Comparison of ENCODE assay signal across 11 mouse cellular contexts in the genomic region with DNA sequence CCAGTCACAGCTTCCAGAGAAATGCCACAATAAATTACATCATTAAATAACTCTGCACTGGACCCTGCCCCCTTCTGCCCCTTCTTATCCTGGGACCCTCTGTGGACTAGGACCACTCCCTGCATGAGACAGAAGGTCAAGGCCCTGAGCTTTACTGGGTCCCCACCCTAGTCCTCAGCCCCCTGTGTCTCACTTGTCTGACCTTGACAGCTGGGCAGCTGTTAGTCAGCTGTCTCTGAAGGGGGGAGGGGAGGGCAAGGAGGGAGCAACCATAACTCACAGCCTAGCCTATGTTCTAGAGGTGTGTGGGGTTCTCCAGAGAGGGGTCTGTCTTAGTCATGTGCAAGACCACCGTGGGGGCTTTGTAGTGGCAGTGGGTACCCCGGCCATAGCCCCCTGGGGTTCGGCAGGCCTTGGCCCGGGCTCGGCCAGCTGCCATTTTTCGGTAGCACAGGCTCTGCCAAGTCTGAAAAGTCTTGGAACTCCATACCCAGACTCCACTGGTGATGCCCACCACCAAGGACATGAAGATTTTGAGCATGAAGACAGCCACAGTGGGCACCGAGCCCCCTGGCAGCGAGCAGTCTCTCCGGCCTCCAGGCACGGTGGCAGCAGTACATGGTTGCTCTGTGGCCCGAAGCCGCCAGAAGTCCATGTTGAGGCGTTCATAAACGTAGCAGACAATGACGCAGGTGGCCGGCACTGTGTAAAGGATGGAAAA. TPM values are rescaled to one million over a fixed set of nuclear protein-coding genes. Genes with fewer than 3 reads are reported as not detected.
DNase-seq lines count a peak whose midpoint lies in the region; ATAC-seq and TF ChIP-seq lines count a peak whose summit lies in the region.
"Had no signal": no experiment of that assay in that cellular context is flagged by ENCODE, and none has a peak within 500 bp of the region (broad histone marks: within the 10 kb centered on the region; RNA-seq: fewer than 3 reads in every experiment).

No protein-coding gene starts in this region.

- peaks cover 22% of the 10 kb centered on the region for H3K36me3 ChIP-seq in heart, embryonic 11.5 days (ENCODE audit: control insufficient read depth, insufficient read depth, low read length)
- peaks cover 28% of the 10 kb centered on the region for H3K36me3 ChIP-seq in heart, embryonic 10.5 days
- H3K36me3 ChIP-seq in forebrain, embryonic 15.5 days = peaks cover 17% of the 10 kb centered on the region
- peaks cover 25% of the 10 kb centered on the region for H3K36me3 ChIP-seq in midbrain, embryonic 12.5 days
- H3K36me3 ChIP-seq in lung, postnatal 0 days (ENCODE audit: insufficient read depth, low read length) = peaks cover 13% of the 10 kb centered on the region

- peaks cover 20% of the 10 kb centered on the region; the same call in 1 of the 2 replicates for H3K27me3 ChIP-seq in heart, embryonic 11.5 days (ENCODE audit: control insufficient read depth, insufficient read depth, low read length)
- peaks cover 29% of the 10 kb centered on the region for H3K27me3 ChIP-seq in heart, embryonic 10.5 days (ENCODE audit: insufficient read depth, poor library complexity, severe bottlenecking)
- H3K27me3 ChIP-seq in forebrain, embryonic 15.5 days = peaks cover 3% of the 10 kb centered on the region; the same call in 1 of the 2 replicates
- H3K27me3 ChIP-seq in midbrain, embryonic 12.5 days = peaks cover 20% of the 10 kb centered on the region
- H3K27me3 ChIP-seq in lung, postnatal 0 days (replicated peaks; ENCODE audit: insufficient read depth, low read length) = peaks cover 12% of the 10 kb centered on the region; the same call in 1 of the 2 replicates
- H3K27me3 ChIP-seq: CH12.LX had no signal

- H3K27ac ChIP-seq in heart, embryonic 11.5 days (ENCODE audit: low read depth, low read length) = no peak overlapping the region
- H3K27ac ChIP-seq in heart, embryonic 10.5 days = no peak overlapping the region
- no peak overlapping the region; the same call in 1 of the 2 replicates for H3K27ac ChIP-seq in forebrain, embryonic 15.5 days (replicated peaks)
- no peak overlapping the region for H3K27ac ChIP-seq in midbrain, embryonic 12.5 days (replicated peaks)
- no peak overlapping the region for H3K27ac ChIP-seq in lung, postnatal 0 days (ENCODE audit: low read length)
- H3K27ac ChIP-seq: macrophage had no signal

- H3K4me1 ChIP-seq in heart, embryonic 11.5 days (ENCODE audit: control insufficient read depth, insufficient read depth, low read length) = peaks cover 21% of the 10 kb centered on the region
- H3K4me1 ChIP-seq in heart, embryonic 10.5 days = peaks cover 43% of the 10 kb centered on the region
- peaks cover 43% of the 10 kb centered on the region for H3K4me1 ChIP-seq in forebrain, embryonic 15.5 days
- peaks cover 62% of the 10 kb centered on the region for H3K4me1 ChIP-seq in midbrain, embryonic 12.5 days
- no peaks in the 10 kb centered on the region; the same call in 1 of the 2 replicates for H3K4me1 ChIP-seq in lung, postnatal 0 days (ENCODE audit: insufficient read depth, low read depth, low read length)

- no peak for DNase-seq in heart, embryonic 10.5 days (ENCODE audit: low spot score)
- DNase-seq in ZHBTc4 (ENCODE audit: low read depth, low spot score) = peak; percentile 51
- DNase-seq in lung, postnatal 0 days (ENCODE audit: low spot score) = no peak
- no peak for DNase-seq in B cell, adult 2 months
- no peak for DNase-seq in frontal cortex, postnatal 36 days (ENCODE audit: low spot score in 2 of 2)

- TF ChIP-seq CTCF in lung, postnatal 0 days (IDR thresholded peaks at IDR 0.05) = no peak

- WGBS in heart, embryonic 11.5 days (ENCODE audit: insufficient replicate concordance) = 80% methylated on average over 16 of the region's 16 CpGs
- WGBS in heart, embryonic 10.5 days = 84% methylated on average over 16 of the region's 16 CpGs
- 60% methylated on average over 16 of the region's 16 CpGs for WGBS in forebrain, embryonic 15.5 days
- whole genome bisulfite sequencing in midbrain, embryonic 12.5 days = 82% methylated on average over 16 of the region's 16 CpGs
- 78% methylated on average over 16 of the region's 16 CpGs for WGBS in lung, postnatal 0 days

- H3K4me2 ChIP-seq in heart, embryonic 11.5 days = peak overlapping the region; percentile 29
- H3K4me2 ChIP-seq in forebrain, embryonic 15.5 days (replicated peaks) = peak overlapping the region; percentile 92
- H3K4me2 ChIP-seq in midbrain, embryonic 12.5 days (replicated peaks) = peak overlapping the region; percentile 94
- no peak overlapping the region for H3K4me2 ChIP-seq in lung, postnatal 0 days (replicated peaks; ENCODE audit: low read depth, low read length)

- H3K4me3 ChIP-seq in heart, embryonic 11.5 days (ENCODE audit: low read depth, low read length) = no peak overlapping the region
- H3K4me3 ChIP-seq in heart, embryonic 10.5 days = no peak overlapping the region
- peak overlapping the region; percentile 67 for H3K4me3 ChIP-seq in forebrain, embryonic 15.5 days
- H3K4me3 ChIP-seq in midbrain, embryonic 12.5 days = peak overlapping the region; percentile 63
- H3K4me3 ChIP-seq in lung, postnatal 0 days (ENCODE audit: low read depth, low read length) = no peak overlapping the region

- no peak for TF ChIP-seq EP300 in lung, postnatal 0 days (IDR thresholded peaks at IDR 0.05)

- no peaks in the 10 kb centered on the region for H3K9me3 ChIP-seq in heart, embryonic 11.5 days (replicated peaks; ENCODE audit: control insufficient read depth, low read length)
- no peaks in the 10 kb centered on the region for H3K9me3 ChIP-seq in heart, embryonic 10.5 days
- no peaks in the 10 kb centered on the region for H3K9me3 ChIP-seq in forebrain, embryonic 15.5 days
- H3K9me3 ChIP-seq in midbrain, embryonic 12.5 days = no peaks in the 10 kb centered on the region
- H3K9me3 ChIP-seq in lung, postnatal 0 days (ENCODE audit: low read length) = no peaks in the 10 kb centered on the region

- no peak for ATAC-seq in heart, embryonic 11.5 days (replicated peaks; ENCODE audit: insufficient number of reproducible peaks, low FRiP score, low TSS enrichment)
- ATAC-seq in forebrain, embryonic 15.5 days (replicated peaks) = no peak
- ATAC-seq in midbrain, embryonic 12.5 days (ENCODE audit: low FRiP score, low read depth) = no peak
- no peak for ATAC-seq in lung, postnatal 0 days
- ATAC-seq: inflammation-experienced regulatory T-cells, adult 6 months had no signal

- H3K9ac ChIP-seq in heart, embryonic 11.5 days (ENCODE audit: low read depth, low read length) = no peak overlapping the region
- H3K9ac ChIP-seq in forebrain, embryonic 15.5 days (replicated peaks) = peak overlapping the region; percentile 62; the same call in 1 of the 2 replicates
- H3K9ac ChIP-seq in midbrain, embryonic 12.5 days (replicated peaks) = peak overlapping the region; percentile 37
- H3K9ac ChIP-seq in lung, postnatal 0 days (replicated peaks; ENCODE audit: low read depth) = no peak overlapping the region

RNA-seq across cellular contexts. Expression of a gene that starts 1.9 kb away (rescaled TPM):
- polyA plus RNA-seq in heart, embryonic 11.5 days (2014; fragmentation: Nextera tagmentation; extraction: Ambion mirVana) = 3.6 and 4.9 TPM in 2 replicates
- 4.5 and 7.2 TPM in 2 replicates for polyA plus RNA-seq in heart, embryonic 10.5 days (2016; fragmentation: Nextera tagmentation; extraction: Ambion mirVana)
- 14.3 and 17.4 TPM in 2 replicates for polyA plus RNA-seq in forebrain, embryonic 15.5 days (2015; fragmentation: Nextera tagmentation; extraction: Ambion mirVana)
- polyA plus RNA-seq in midbrain, embryonic 12.5 days (2016; fragmentation: Nextera tagmentation; extraction: Ambion mirVana) = 12.2 and 14.6 TPM in 2 replicates
- polyA plus RNA-seq in lung, postnatal 0 days (2015; fragmentation: Nextera tagmentation; extraction: Ambion mirVana) = 0.19 and 0.33 TPM in 2 replicates
- polyA plus RNA-seq: macrophage had no signal

Comparison
In these comparisons a context has a peak if more than half of its experiments do, and no peak if none do; other contexts are left out.
1. H3K4me3 ChIP-seq: peak in forebrain, embryonic 15.5 days (single experiment) and midbrain, embryonic 12.5 days (single experiment); none in heart, embryonic 11.5 days (single experiment), heart, embryonic 10.5 days (single experiment) and lung, postnatal 0 days (single experiment).
2. H3K9ac ChIP-seq: peak in forebrain, embryonic 15.5 days (single experiment) and midbrain, embryonic 12.5 days (single experiment); none in heart, embryonic 11.5 days (single experiment) and lung, postnatal 0 days (single experiment).